Mouse (Mus musculus) liver, embryonic 13.5 days (tissue): ENCODE data around the gene BC117090. TPM values are rescaled to one million over a fixed set of nuclear protein-coding genes. Genes with fewer than 3 reads are reported as not detected.
"Not testable (repeated sequence)": the region's sequence is repeated elsewhere in the genome, so short reads cannot be mapped to it uniquely, and the experiment has no call there.

Experiments
- ATAC-seq: fragments of 200-750 bp; cut with Nextera tagmentation; 2 replicates; pipeline ENCODE4 v1.8.0; 2017; ENCODE audit warnings: low read depth, mild to moderate bottlenecking, moderate number of reproducible peaks, moderate library complexity
- DNase-seq: peaks from one replicate; pipeline ENCODE4 v3.0.0; 2022
- H3K27ac ChIP-seq: fragments of 300-500 bp; sonication (generic); 2 replicates; pipeline ENCODE4 v1.5.1; 2015; ENCODE audit warnings: moderate library complexity, mild to moderate bottlenecking, inconsistent platforms
- H3K27me3 ChIP-seq: fragments of 300-500 bp; sonication (generic); 2 replicates; pipeline ENCODE4 v1.6.1; 2015; ENCODE audit warnings: mild to moderate bottlenecking, inconsistent platforms
- H3K36me3 ChIP-seq: fragments of 300-500 bp; sonication (generic); 2 replicates; pipeline ENCODE4 v1.6.1; 2015; ENCODE audit warnings: mild to moderate bottlenecking, inconsistent platforms
- H3K4me1 ChIP-seq: fragments of 300-500 bp; sonication (generic); replicated peaks from 2 replicates; pipeline ENCODE4 v1.6.1; 2015; ENCODE audit warnings: inconsistent platforms
- H3K4me2 ChIP-seq: fragments of 300-500 bp; sonication (generic); 2 replicates; pipeline ENCODE4 v1.6.1; 2015; ENCODE audit warnings: inconsistent platforms, mild to moderate bottlenecking, moderate library complexity
- H3K4me3 ChIP-seq: fragments of 300-500 bp; sonication (generic); replicated peaks from 2 replicates; pipeline ENCODE4 v1.5.1; 2015; ENCODE audit warnings: mild to moderate bottlenecking, inconsistent platforms
- H3K9ac ChIP-seq: fragments of 300-500 bp; sonication (generic); 2 replicates; pipeline ENCODE4 v1.6.1; 2015; ENCODE audit warnings: mild to moderate bottlenecking, inconsistent platforms
- H3K9me3 ChIP-seq: fragments of 300-500 bp; sonication (generic); replicated peaks from 2 replicates; pipeline ENCODE4 v1.6.1; 2016; ENCODE audit warnings: inconsistent platforms
- WGBS: fragments of 180-500 bp; shearing (Covaris S2); methylation state at CpG from one replicate; pipeline ENCODE4 v1.1.7; 2015; ENCODE audit not compliant: insufficient replicate concordance; 5-methylcytosine and 5-hydroxymethylcytosine counted together
- polyA plus RNA-seq: library from polyadenylated mRNA; unstranded; fragments of >200 nt; fragmentation: Nextera tagmentation; extraction: Ambion mirVana; gene quantifications from 2 replicates; pipeline ENCODE4 v1.2.1, GENCODE M21; 2015

The BC117090 gene
- polyA plus RNA-seq = 0.58 TPM in 1 of 2 replicates, not detected in the other

GRCm38 (mm10) chr16:36334232-36334631, at the start of gene BC117090:
TSS of gene BC117090 (minus strand) at chr16:36334332.
- no peak for ATAC-seq
- H3K27me3 ChIP-seq = no peaks in the 10 kb centered on the region
- 33% methylated on average over 3 of the region's 3 CpGs for WGBS

GRCm38 (mm10) chr16:36367648-36368047, 33.5 kb upstream of the BC117090 start, which contains the start of gene BC100530:
TSS of gene BC100530 (minus strand) at chr16:36367748.
- H3K9me3 ChIP-seq, H3K4me3 ChIP-seq, H3K4me1 ChIP-seq, DNase-seq, H3K27me3 ChIP-seq, ATAC-seq, H3K36me3 ChIP-seq, H3K27ac ChIP-seq, H3K4me2 ChIP-seq, H3K9ac ChIP-seq: not testable (repeated sequence)
- 52% methylated on average over 3 of the region's 3 CpGs for WGBS

More at GRCm38 (mm10) chr16:36334232-36334631, at the start of gene BC117090:
- no peaks in the 10 kb centered on the region for H3K4me1 ChIP-seq
- H3K9me3 ChIP-seq = no peaks in the 10 kb centered on the region
- H3K4me2 ChIP-seq = no peak within 1 kb of the TSS
- no peak within 1 kb of the TSS for H3K27ac ChIP-seq
- no peaks in the 10 kb centered on the region for H3K36me3 ChIP-seq
- H3K4me3 ChIP-seq = no peak within 1 kb of the TSS
- DNase-seq = no peak
- no peak within 1 kb of the TSS for H3K9ac ChIP-seq

GRCm38 (mm10) chr16:36337171-36337570, 3.0 kb upstream of the BC117090 start:
- Histone ChIP-seq H3K4me1 (no peaks in the 10 kb centered on the region), H3K27ac (no peak overlapping the region), H3K27me3 (no peaks in the 10 kb centered on the region), H3K36me3 (no peaks in the 10 kb centered on the region), H3K4me3 (no peak overlapping the region), H3K9ac (no peak overlapping the region), H3K4me2 (no peak overlapping the region), H3K9me3 (no peaks in the 10 kb centered on the region)
- ATAC-seq (no peak), DNase-seq (no peak)
- 53% methylated on average over 2 of the region's 2 CpGs for WGBS

- no peak overlapping the region for H3K4me2 ChIP-seq
- H3K4me3 ChIP-seq = no peak overlapping the region
- no peak overlapping the region for H3K9ac ChIP-seq
- ATAC-seq (no peak), DNase-seq (no peak)
- H3K9me3 ChIP-seq = no peaks in the 10 kb centered on the region
- H3K36me3 ChIP-seq = no peaks in the 10 kb centered on the region
- H3K27me3 ChIP-seq = no peaks in the 10 kb centered on the region
- no peak overlapping the region for H3K27ac ChIP-seq
- H3K4me1 ChIP-seq = no peaks in the 10 kb centered on the region
These were observed 14.8 kb downstream of the BC117090 start for GRCm38 (mm10) chr16:36319286-36319685.

GRCm38 (mm10) chr16:36316111-36316510, 18.0 kb downstream of the BC117090 start:
- H3K4me3 ChIP-seq, H3K27me3 ChIP-seq, H3K27ac ChIP-seq, H3K9ac ChIP-seq, H3K4me2 ChIP-seq, DNase-seq, H3K4me1 ChIP-seq, ATAC-seq, H3K36me3 ChIP-seq, H3K9me3 ChIP-seq: not testable (repeated sequence)
- 65% methylated on average over 6 of the region's 6 CpGs for WGBS

GRCm38 (mm10) chr16:36307631-36308030, 26.5 kb downstream of the BC117090 start:
- H3K27ac ChIP-seq = no peak overlapping the region
- no peak overlapping the region for H3K4me3 ChIP-seq
- H3K9ac ChIP-seq = no peak overlapping the region
- no peaks in the 10 kb centered on the region for H3K4me1 ChIP-seq
- H3K9me3 ChIP-seq = no peaks in the 10 kb centered on the region
- no peaks in the 10 kb centered on the region for H3K36me3 ChIP-seq
- ATAC-seq = no peak
- no peaks in the 10 kb centered on the region for H3K27me3 ChIP-seq
- no peak overlapping the region for H3K4me2 ChIP-seq
- 22% methylated on average over 4 of the region's 4 CpGs for WGBS
- no peak for DNase-seq

GRCm38 (mm10) chr16:36289140-36289539, 45.0 kb downstream of the BC117090 start:
- Histone ChIP-seq H3K27ac (no peak overlapping the region), H3K36me3 (no peaks in the 10 kb centered on the region), H3K27me3 (no peaks in the 10 kb centered on the region), H3K9ac (no peak overlapping the region), H3K4me1 (no peaks in the 10 kb centered on the region), H3K4me2 (no peak overlapping the region), H3K9me3 (no peaks in the 10 kb centered on the region), H3K4me3 (no peak overlapping the region)
- DNase-seq (no peak), ATAC-seq (no peak)
- 43% methylated on average over 4 of the region's 4 CpGs for WGBS

- H3K4me2 ChIP-seq, DNase-seq, H3K27me3 ChIP-seq, H3K4me1 ChIP-seq, H3K4me3 ChIP-seq, H3K36me3 ChIP-seq, H3K9ac ChIP-seq, ATAC-seq, H3K9me3 ChIP-seq, H3K27ac ChIP-seq: not testable (repeated sequence)
- WGBS = 59% methylated on average over 4 of the region's 4 CpGs
These were observed 57.3 kb downstream of the BC117090 start, which contains the start of gene Stfa1 for GRCm38 (mm10) chr16:36276796-36277195. TSS of gene Stfa1 (plus strand) at chr16:36276951.

Other genes starting within 250 kb of the BC117090 start
- gene Csta1, start 203.1 kb downstream of the BC117090 start, polyA plus RNA-seq = not detected in 2 replicates
- gene Stfa2l1, start 177.5 kb downstream of the BC117090 start, polyA plus RNA-seq = 10.5 and 11.3 TPM in 2 replicates
- 38.0 and 46.7 TPM in 2 replicates for gene Gm5483, start 150.1 kb downstream of the BC117090 start, polyA plus RNA-seq
- gene Gm5416, start 123.9 kb downstream of the BC117090 start, polyA plus RNA-seq = 1.2 TPM in 1 of 2 replicates, not detected in the other
- gene 2010005H15Rik, start 112.9 kb downstream of the BC117090 start, polyA plus RNA-seq = 2.7 and 3.1 TPM in 2 replicates
- gene Stfa1, start 57.4 kb downstream of the BC117090 start, polyA plus RNA-seq = 133 and 136 TPM in 2 replicates
- gene BC100530, start 33.4 kb upstream of the BC117090 start, polyA plus RNA-seq = 107 and 110 TPM in 2 replicates
- 6.2 and 7.2 TPM in 2 replicates for gene Stfa2, start 74.1 kb upstream of the BC117090 start, polyA plus RNA-seq
- gene Stfa3, start 121.1 kb upstream of the BC117090 start, polyA plus RNA-seq = 14.4 and 18.7 TPM in 2 replicates
- gene Casr, start 227.8 kb upstream of the BC117090 start, polyA plus RNA-seq = not detected in 2 replicates